18 mouse cellular contexts compared by ENCODE assay signal in genomic region chr7:112125625-112126260, GRCm38 (mm10). TPM values are rescaled to one million over a fixed set of nuclear protein-coding genes. Genes with fewer than 3 reads are reported as not detected.
DNase-seq lines count a peak whose midpoint lies in the region.
"Had no signal": no experiment of that assay in that cellular context is flagged by ENCODE, and none has a peak within 500 bp of the region (broad histone marks: within the 10 kb centered on the region; RNA-seq: fewer than 3 reads in every experiment).

No protein-coding gene starts in this region.

- DNase-seq in adrenal gland, postnatal 10 days = peak; percentile 38
- no peak for DNase-seq in adrenal gland, adult 18-20 months (ENCODE audit: low spot score in 2 of 2)
- no peak for DNase-seq in heart, embryonic 10.5 days (ENCODE audit: low spot score)
- DNase-seq in heart, postnatal 10 days = no peak
- peak; percentile 65 for DNase-seq in cerebellum, adult 9-10 months
- no peak for DNase-seq in limb, embryonic 10.5 days (ENCODE audit: low spot score)
- DNase-seq in kidney, adult 18-20 months = no peak
- DNase-seq in layer of hippocampus, adult 9-11 months = no peak
- DNase-seq: kidney, adult 11 months; kidney, postnatal 14 days; left cerebral cortex, postnatal 4 days; lung, postnatal 14 days; thymus, adult 2 months had no signal

- no peaks in the 10 kb centered on the region for H3K9me3 ChIP-seq in heart, embryonic 10.5 days
- no peaks in the 10 kb centered on the region for H3K9me3 ChIP-seq in limb, embryonic 10.5 days (replicated peaks)
- H3K9me3 ChIP-seq: liver, embryonic 15.5 days had no signal

- H3K27ac ChIP-seq in heart, embryonic 10.5 days = peak overlapping the region; percentile 78; the same call in 1 of the 2 replicates
- H3K27ac ChIP-seq in limb, embryonic 10.5 days = peak overlapping the region; percentile 46
- H3K27ac ChIP-seq: liver, embryonic 15.5 days had no signal

- peaks cover 91% of the 10 kb centered on the region for H3K4me1 ChIP-seq in heart, embryonic 10.5 days
- peaks cover 57% of the 10 kb centered on the region for H3K4me1 ChIP-seq in limb, embryonic 10.5 days
- H3K4me1 ChIP-seq: liver, embryonic 15.5 days had no signal

- peaks cover 12% of the 10 kb centered on the region; the same call in 1 of the 2 replicates for H3K36me3 ChIP-seq in heart, embryonic 10.5 days
- H3K36me3 ChIP-seq in limb, embryonic 10.5 days = no peaks in the 10 kb centered on the region
- H3K36me3 ChIP-seq: liver, embryonic 15.5 days had no signal

- WGBS in heart, embryonic 10.5 days = 61% methylated on average over 7 of the region's 7 CpGs
- WGBS in limb, embryonic 10.5 days = 94% methylated on average over 7 of the region's 7 CpGs

- no peaks in the 10 kb centered on the region for H3K27me3 ChIP-seq in heart, embryonic 10.5 days (ENCODE audit: insufficient read depth, poor library complexity, severe bottlenecking)
- H3K27me3 ChIP-seq in limb, embryonic 10.5 days (ENCODE audit: low read depth, poor library complexity, severe bottlenecking) = no peaks in the 10 kb centered on the region
- H3K27me3 ChIP-seq: CH12.LX; liver, embryonic 15.5 days had no signal

- H3K4me3 ChIP-seq in heart, embryonic 10.5 days = no peak overlapping the region
- no peak overlapping the region for H3K4me3 ChIP-seq in limb, embryonic 10.5 days
- H3K4me3 ChIP-seq: liver, embryonic 15.5 days had no signal

- intact Hi-C loops in heart, postnatal 10 days (cut with DNase I) = no loop called here

RNA-seq across cellular contexts. Expression of gene Dkk3, which starts 33.1 kb away (rescaled TPM):
- total RNA-seq in adrenal gland, postnatal 10 days (2021) = 10 to 100 TPM; 12.3 to 14.7 TPM
- 10 to 100 TPM; 19.0 to 20.1 TPM for total RNA-seq in adrenal gland, adult 18-20 months (2021)
- polyA plus RNA-seq in heart, embryonic 10.5 days (2016; fragmentation: Nextera tagmentation; extraction: Ambion mirVana) = 59.8 and 101 TPM in 2 replicates
- total RNA-seq in heart, postnatal 10 days (2021) = 10 to 100 TPM; 44.1 to 77.0 TPM
- 4.9 and 6.3 TPM in 2 replicates for polyA plus RNA-seq in limb, embryonic 10.5 days (2016; fragmentation: Nextera tagmentation; extraction: Ambion mirVana)
- total RNA-seq: granulocyte monocyte progenitor cell, adult 5-6 weeks; megakaryocyte-erythroid progenitor cell, adult 5-6 weeks; monocyte, adult 5-6 weeks had no signal

Comparison
In these comparisons a context has a peak if more than half of its experiments do, and no peak if none do; other contexts are left out.
1. DNase-seq: peak in adrenal gland, postnatal 10 days (single experiment) and cerebellum, adult 9-10 months (single experiment); none in adrenal gland, adult 18-20 months (0 of 2), heart, embryonic 10.5 days (single experiment), heart, postnatal 10 days (0 of 2), limb, embryonic 10.5 days (single experiment), kidney, adult 18-20 months (single experiment) and layer of hippocampus, adult 9-11 months (single experiment).